Mouse (Mus musculus) forebrain, embryonic 11.5 days (tissue): ENCODE measurements at regions not wholly inside any gene's neighbourhood (a gene's known extent, or its start where the extent isn't known, plus 50 kb on each side); places are given as distances from the start of the nearest gene placed in this dataset.

Experiments used
- ATAC-seq: fragments of 200-750 bp; cut with Nextera tagmentation; replicated peaks from 2 replicates; pipeline ENCODE4 v1.8.0; 2017; ENCODE audit warnings: moderate TSS enrichment; ENCODE audit not compliant: low FRiP score
- DNase-seq: peaks from one replicate; pipeline ENCODE4 v3.0.0-alpha.2; 2017; ENCODE audit warnings: low spot score
- H3K27ac ChIP-seq: fragments of 300-500 bp; sonication (generic); 2 replicates; pipeline ENCODE4 v1.5.1; 2014; ENCODE audit warnings: low read depth, low read length
- H3K27me3 ChIP-seq: fragments of 300-500 bp; sonication (generic); 2 replicates; pipeline ENCODE4 v1.6.1; 2014; ENCODE audit warnings: mild to moderate bottlenecking, low read length, mixed read lengths; ENCODE audit not compliant: control insufficient read depth, insufficient read depth
- H3K36me3 ChIP-seq: fragments of 300-500 bp; sonication (generic); 2 replicates; pipeline ENCODE4 v1.6.1; 2014; ENCODE audit warnings: mild to moderate bottlenecking, low read length, moderate library complexity, mixed read lengths; ENCODE audit not compliant: control insufficient read depth, insufficient read depth
- H3K4me1 ChIP-seq: fragments of 300-500 bp; sonication (generic); replicated peaks from 2 replicates; pipeline ENCODE4 v1.6.1; 2014; ENCODE audit warnings: low read length, mixed read lengths; ENCODE audit not compliant: control insufficient read depth, insufficient read depth
- H3K4me2 ChIP-seq: fragments of 300-500 bp; sonication (generic); 2 replicates; pipeline ENCODE4 v1.6.1; 2014; ENCODE audit warnings: low read depth, mild to moderate bottlenecking, low read length, moderate library complexity, mixed read lengths; ENCODE audit not compliant: severe bottlenecking
- H3K4me3 ChIP-seq: fragments of 300-500 bp; sonication (generic); 2 replicates; pipeline ENCODE4 v1.5.1; 2014; ENCODE audit warnings: low read depth, low read length
- H3K9ac ChIP-seq: fragments of 300-500 bp; sonication (generic); 2 replicates; pipeline ENCODE4 v1.6.1; 2014; ENCODE audit warnings: low read length
- H3K9me3 ChIP-seq: fragments of 300-500 bp; sonication (generic); 2 replicates; pipeline ENCODE4 v1.6.1; 2016; ENCODE audit warnings: low read length, mixed read lengths; ENCODE audit not compliant: control insufficient read depth
- WGBS: fragments of 180-500 bp; shearing (Covaris S2); extraction: QIAGEN DNeasy Blood & Tissue Kit; methylation state at CpG from one replicate; pipeline ENCODE4 v1.1.7; 2014; 5-methylcytosine and 5-hydroxymethylcytosine counted together

GRCm38 (mm10) chr4:62755237-62755900 is 195.7 kb downstream of the Rgs3 start:
- H3K9ac ChIP-seq, result no peak overlapping the region
- H3K9me3 ChIP-seq, result no peaks in the 10 kb centered on the region
- ATAC-seq (peak; percentile 39; the same call in 1 of the 2 replicates), DNase-seq (peak; percentile 70)
- no peaks in the 10 kb centered on the region for H3K4me1 ChIP-seq
- no peaks in the 10 kb centered on the region for H3K27me3 ChIP-seq
- no peaks in the 10 kb centered on the region for H3K36me3 ChIP-seq
- no peak overlapping the region for H3K27ac ChIP-seq
- WGBS, result 72% methylated on average over 5 of the region's 5 CpGs
- no peak overlapping the region for H3K4me2 ChIP-seq
- no peak overlapping the region for H3K4me3 ChIP-seq

GRCm38 (mm10) chr4:62756721-62757206 is 197.1 kb downstream of the Rgs3 start:
- H3K4me3 ChIP-seq, result no peak overlapping the region
- no peak overlapping the region for H3K9ac ChIP-seq
- DNase-seq (no peak), ATAC-seq (no peak)
- H3K4me2 ChIP-seq, result no peak overlapping the region
- no peaks in the 10 kb centered on the region for H3K27me3 ChIP-seq
- WGBS, result 68% methylated on average over 10 of the region's 10 CpGs
- no peaks in the 10 kb centered on the region for H3K4me1 ChIP-seq
- no peak overlapping the region for H3K27ac ChIP-seq
- H3K36me3 ChIP-seq, result no peaks in the 10 kb centered on the region
- no peaks in the 10 kb centered on the region for H3K9me3 ChIP-seq

GRCm38 (mm10) chr4:62760748-62761604 is 201.3 kb downstream of the Rgs3 start:
- H3K4me3 ChIP-seq, result no peak overlapping the region

GRCm38 (mm10) chr4:62761672-62762071 is 202.0 kb downstream of the Rgs3 start:
- H3K27ac ChIP-seq, result no peak overlapping the region
- ATAC-seq (no peak), DNase-seq (peak; percentile 85)
- no peaks in the 10 kb centered on the region for H3K36me3 ChIP-seq
- H3K4me3 ChIP-seq, result no peak overlapping the region
- H3K9ac ChIP-seq, result no peak overlapping the region
- H3K27me3 ChIP-seq, result no peaks in the 10 kb centered on the region
- whole genome bisulfite sequencing, result 3% methylated on average over 1 of the region's 1 CpGs
- no peaks in the 10 kb centered on the region for H3K9me3 ChIP-seq
- H3K4me2 ChIP-seq, result no peak overlapping the region
- no peaks in the 10 kb centered on the region for H3K4me1 ChIP-seq

More at GRCm38 (mm10) chr4:62760748-62761604, 201.3 kb downstream of the Rgs3 start:
- ATAC-seq (no peak), DNase-seq (no peak)
- Histone ChIP-seq H3K4me2 (no peak overlapping the region), H3K27me3 (no peaks in the 10 kb centered on the region), H3K4me1 (no peaks in the 10 kb centered on the region), H3K36me3 (no peaks in the 10 kb centered on the region), H3K9ac (no peak overlapping the region), H3K9me3 (no peaks in the 10 kb centered on the region), H3K27ac (no peak overlapping the region)
- WGBS, result 82% methylated on average over 11 of the region's 11 CpGs

- Histone ChIP-seq H3K9ac (no peak overlapping the region), H3K27me3 (no peaks in the 10 kb centered on the region), H3K36me3 (no peaks in the 10 kb centered on the region), H3K4me2 (no peak overlapping the region), H3K4me3 (no peak overlapping the region), H3K27ac (no peak overlapping the region), H3K4me1 (no peaks in the 10 kb centered on the region), H3K9me3 (no peaks in the 10 kb centered on the region)
- 16% methylated on average over 5 of the region's 5 CpGs for WGBS
- peak; percentile 87 for DNase-seq
- ATAC-seq, result peak; percentile 90
Observed at GRCm38 (mm10) chr4:62763990-62764389, 201.4 kb upstream of the Zfp618 start.

GRCm38 (mm10) chr4:62769469-62770234 is 195.7 kb upstream of the Zfp618 start:
- no peak overlapping the region for H3K4me2 ChIP-seq
- DNase-seq, result no peak
- H3K9ac ChIP-seq, result no peak overlapping the region
- WGBS, result 72% methylated on average over 10 of the region's 10 CpGs
- no peaks in the 10 kb centered on the region for H3K36me3 ChIP-seq
- H3K27ac ChIP-seq, result no peak overlapping the region
- no peak overlapping the region for H3K4me3 ChIP-seq
- H3K9me3 ChIP-seq, result no peaks in the 10 kb centered on the region
- ATAC-seq, result no peak
- H3K27me3 ChIP-seq, result no peaks in the 10 kb centered on the region
- H3K4me1 ChIP-seq, result no peaks in the 10 kb centered on the region

- Histone ChIP-seq H3K4me1 (no peaks in the 10 kb centered on the region), H3K27ac (no peak overlapping the region), H3K4me2 (no peak overlapping the region), H3K27me3 (no peaks in the 10 kb centered on the region), H3K9ac (no peak overlapping the region), H3K4me3 (no peak overlapping the region), H3K36me3 (no peaks in the 10 kb centered on the region), H3K9me3 (no peaks in the 10 kb centered on the region)
- WGBS, result 85% methylated on average over 10 of the region's 10 CpGs
- DNase-seq, result no peak
- no peak for ATAC-seq
Observed at GRCm38 (mm10) chr4:62775005-62775609, 190.3 kb upstream of the Zfp618 start.

GRCm38 (mm10) chr4:62776881-62777280 is 188.5 kb upstream of the Zfp618 start:
- no peaks in the 10 kb centered on the region for H3K9me3 ChIP-seq
- no peaks in the 10 kb centered on the region for H3K27me3 ChIP-seq
- no peak overlapping the region for H3K9ac ChIP-seq
- no peak for ATAC-seq
- no peak for DNase-seq
- no peak overlapping the region for H3K27ac ChIP-seq
- 93% methylated on average over 9 of the region's 9 CpGs for WGBS
- no peak overlapping the region for H3K4me3 ChIP-seq
- H3K4me1 ChIP-seq, result no peaks in the 10 kb centered on the region
- no peaks in the 10 kb centered on the region for H3K36me3 ChIP-seq
- no peak overlapping the region for H3K4me2 ChIP-seq
